Mouse (Mus musculus) liver, embryonic 14.5 days (tissue): ENCODE results near the gene Gpr87. TPM values are rescaled to one million over a fixed set of nuclear protein-coding genes. Genes with fewer than 3 reads are reported as not detected.

Source experiments
- ATAC-seq: fragments of 200-750 bp; cut with Nextera tagmentation; 2 replicates; pipeline ENCODE4 v1.8.0; 2017; ENCODE audit warnings: moderate number of reproducible peaks, mild to moderate bottlenecking, moderate library complexity; ENCODE audit not compliant: insufficient read depth
- DNase-seq, 3 experiments: peaks; one replicate each; pipeline ENCODE4 v3.0.0-alpha.2; 2012 to 2013; ENCODE audit warnings: low read depth in 3 of 3, low spot score in 3 of 3
- H3K27ac ChIP-seq: fragments of 300-500 bp; sonication (generic); 2 replicates; pipeline ENCODE4 v1.5.1; 2014; ENCODE audit warnings: moderate library complexity, mild to moderate bottlenecking, control low read depth, inconsistent platforms
- H3K27me3 ChIP-seq: fragments of 300-500 bp; sonication (generic); 2 replicates; pipeline ENCODE4 v1.6.1; 2014; ENCODE audit warnings: mild to moderate bottlenecking, low read length, moderate library complexity; ENCODE audit not compliant: control insufficient read depth, insufficient read depth
- H3K36me3 ChIP-seq: fragments of 300-500 bp; sonication (generic); replicated peaks from 2 replicates; pipeline ENCODE4 v1.6.1; 2014; ENCODE audit warnings: low read depth; ENCODE audit not compliant: control insufficient read depth, insufficient read depth
- H3K4me1 ChIP-seq, 2 experiments: fragments of 200-500 bp in 1 of 2; fragments of 300-500 bp in 1 of 2; sonication (generic) in 1 of 2; replicated peaks; 2 replicates each; pipeline ENCODE4 v1.6.1; 2012 to 2014; ENCODE audit warnings: antibody characterized with exemption in 1 of 2, inconsistent platforms in 1 of 2, low read length in 1 of 2; ENCODE audit not compliant: control insufficient read depth in 2 of 2, insufficient read depth in 2 of 2
- H3K4me2 ChIP-seq: fragments of 300-500 bp; sonication (generic); 2 replicates; pipeline ENCODE4 v1.6.1; 2014; ENCODE audit warnings: low read depth, mild to moderate bottlenecking, control low read depth, moderate library complexity
- H3K4me3 ChIP-seq, 2 experiments: fragments of 200-500 bp in 1 of 2; fragments of 300-500 bp in 1 of 2; sonication (generic) in 1 of 2; 2 replicates each; pipeline ENCODE4 v1.5.1; 2012 to 2014; ENCODE audit warnings: low read depth in 2 of 2, low read length in 2 of 2, mild to moderate bottlenecking in 2 of 2, control low read depth in 1 of 2, inconsistent platforms in 1 of 2, moderate library complexity in 1 of 2; ENCODE audit not compliant: insufficient read depth in 1 of 2
- H3K9ac ChIP-seq: fragments of 300-500 bp; sonication (generic); replicated peaks from 2 replicates; pipeline ENCODE4 v1.6.1; 2014; ENCODE audit warnings: mild to moderate bottlenecking, control low read depth, moderate library complexity
- H3K9me3 ChIP-seq: fragments of 300-500 bp; sonication (generic); 2 replicates; pipeline ENCODE4 v1.6.1; 2016; ENCODE audit warnings: low read length, mixed read lengths; ENCODE audit not compliant: control insufficient read depth
- CTCF ChIP-seq: IDR thresholded peaks from 2 replicates; pipeline ENCODE4 v1.5.1; 2016; ENCODE audit warnings: antibody characterized with exemption, low read depth, control low read depth
- EP300 ChIP-seq: IDR thresholded peaks from 2 replicates; pipeline ENCODE4 v1.6.1; 2016; ENCODE audit warnings: antibody characterized with exemption, low read depth
- WGBS: fragments of 180-500 bp; shearing (Covaris S2); extraction: QIAGEN DNeasy Blood & Tissue Kit; methylation state at CpG from one replicate; pipeline ENCODE4 v1.1.7; 2014; ENCODE audit not compliant: insufficient replicate concordance; 5-methylcytosine and 5-hydroxymethylcytosine counted together
- polyA plus RNA-seq, 2 experiments: library from polyadenylated mRNA; depleted of rRNA in 1 of 2; stranded (reverse) in 1 of 2; unstranded in 1 of 2; fragments of >200 nt; fragmentation: Nextera tagmentation in 1 of 2; extraction: Ambion mirVana in 1 of 2; gene quantifications; 2 replicates each; pipeline versions ENCODE4 v1.2.1 to v1.2.3; 2012 to 2014

The Gpr87 gene
- polyA plus RNA-seq, 2 experiments: not detected

DNA sequence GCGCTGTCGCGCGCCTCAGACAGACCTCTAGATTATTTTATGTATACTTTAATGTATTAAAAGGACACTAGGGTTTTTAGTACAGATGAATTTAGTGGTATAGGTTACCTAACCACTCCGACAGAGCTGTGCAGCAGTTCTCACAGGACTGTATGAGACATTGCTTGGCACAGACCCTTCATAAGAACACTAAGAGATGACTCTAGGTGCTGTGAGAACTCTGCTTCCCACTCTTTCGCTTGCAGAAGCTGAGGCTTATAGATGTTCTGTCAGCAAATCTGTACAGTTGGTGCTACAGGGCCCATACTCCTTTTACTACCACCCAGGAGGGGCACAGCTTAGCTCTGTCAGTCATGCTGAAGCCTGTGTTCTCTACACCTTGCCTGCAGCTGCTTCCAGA, 3.2 kb downstream of the Gpr87 start:
- Histone ChIP-seq H3K36me3 (no peaks in the 10 kb centered on the region), H3K4me2 (no peak overlapping the region), H3K27ac (no peak overlapping the region), H3K9me3 (no peaks in the 10 kb centered on the region), H3K9ac (no peak overlapping the region), H3K4me3 (no peak overlapping the region), H3K4me1 (no peaks in the 10 kb centered on the region), H3K27me3 (no peaks in the 10 kb centered on the region)
- WGBS: 77% methylated on average over 6 of the region's 6 CpGs
- TF ChIP-seq CTCF: no peak
- no peak for TF ChIP-seq EP300
- DNase-seq (no peak), ATAC-seq (no peak)

DNA sequence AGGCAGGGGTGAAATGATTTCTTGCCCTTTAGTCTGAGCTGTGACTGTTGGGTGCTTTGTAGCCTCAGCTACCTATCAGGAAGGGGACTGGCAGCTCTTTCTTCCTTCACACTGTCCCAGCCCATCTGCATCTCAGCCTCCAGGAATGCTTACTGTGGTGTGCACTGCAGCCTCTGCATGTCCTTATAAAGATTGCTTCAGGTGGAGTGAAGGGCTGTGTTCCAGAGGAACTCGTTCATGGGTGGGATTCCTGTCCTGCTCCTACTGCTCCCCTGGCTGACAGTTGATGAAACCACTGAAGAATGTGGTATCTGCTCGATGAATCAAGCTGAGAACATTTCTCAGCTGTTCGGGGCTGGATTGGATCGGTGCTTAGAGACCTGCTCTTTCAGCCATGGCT, 7.6 kb downstream of the Gpr87 start:
- no peak overlapping the region for H3K4me3 ChIP-seq
- no peaks in the 10 kb centered on the region for H3K27me3 ChIP-seq
- H3K4me2 ChIP-seq: no peak overlapping the region
- ATAC-seq: no peak
- H3K27ac ChIP-seq: no peak overlapping the region
- H3K4me1 ChIP-seq: no peaks in the 10 kb centered on the region
- no peak overlapping the region for H3K9ac ChIP-seq
- 62% methylated on average over 4 of the region's 4 CpGs for WGBS
- TF ChIP-seq EP300 (no peak), CTCF (no peak)
- H3K9me3 ChIP-seq: no peaks in the 10 kb centered on the region
- DNase-seq: no peak
- H3K36me3 ChIP-seq: no peaks in the 10 kb centered on the region

DNA sequence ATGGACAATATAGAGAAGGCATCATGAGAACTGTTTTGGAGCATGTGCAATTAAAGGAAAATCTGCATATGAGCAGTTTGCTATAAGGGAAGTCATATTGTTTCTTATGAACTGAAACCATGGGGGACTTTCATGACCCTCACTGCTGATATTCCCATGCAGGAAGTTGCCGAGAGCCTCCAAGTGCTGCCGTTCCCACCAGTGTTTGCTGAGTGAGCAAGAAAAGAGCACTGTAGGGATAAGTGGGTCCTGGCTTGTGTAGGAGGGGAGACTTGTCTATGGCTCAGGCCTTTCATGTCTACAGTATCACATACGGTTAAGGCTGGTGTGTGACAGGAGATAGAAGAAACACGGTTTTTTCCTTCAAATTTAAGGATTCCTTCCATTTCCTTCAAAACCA, 9.2 kb downstream of the Gpr87 start:
- DNase-seq: no peak
- TF ChIP-seq EP300 (no peak), CTCF (no peak)
- WGBS: 64% methylated on average over 4 of the region's 4 CpGs

DNA sequence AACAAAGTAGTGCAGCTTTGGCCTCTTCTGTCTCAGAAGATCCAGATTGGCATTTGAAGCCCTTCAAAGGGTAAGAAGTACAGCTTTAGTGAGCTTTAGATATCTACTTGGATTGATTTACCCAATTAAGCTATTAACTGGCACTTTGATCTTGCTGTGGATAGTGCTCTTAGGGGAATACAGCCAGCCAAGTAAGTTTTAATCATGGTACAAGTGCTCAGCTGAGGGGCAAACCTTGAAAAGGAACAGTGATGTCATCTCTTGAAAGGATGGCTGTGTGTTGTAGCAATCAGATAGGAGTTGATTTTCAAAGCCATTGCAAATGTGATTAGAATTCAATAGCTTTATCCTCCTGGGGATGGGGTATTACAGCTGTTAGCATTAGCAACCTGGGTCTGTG, 12.8 kb downstream of the Gpr87 start:
- Histone ChIP-seq H3K4me3 (no peak overlapping the region), H3K9me3 (no peaks in the 10 kb centered on the region), H3K9ac (no peak overlapping the region), H3K27me3 (no peaks in the 10 kb centered on the region), H3K4me2 (no peak overlapping the region), H3K36me3 (no peaks in the 10 kb centered on the region), H3K4me1 (peaks cover 0 to 5% of the 10 kb centered on the region in 2 experiments; a peak in 1 of 4 replicates), H3K27ac (no peak overlapping the region)
- no peak for DNase-seq
- TF ChIP-seq EP300 (no peak), CTCF (no peak)
- ATAC-seq: no peak

More for the DNA sequence above, 9.2 kb downstream of the Gpr87 start:
- H3K27me3 ChIP-seq: no peaks in the 10 kb centered on the region
- no peak overlapping the region for H3K4me2 ChIP-seq
- H3K4me3 ChIP-seq: no peak overlapping the region
- no peak for ATAC-seq
- H3K9ac ChIP-seq: no peak overlapping the region
- H3K4me1 ChIP-seq: no peaks in the 10 kb centered on the region
- no peak overlapping the region for H3K27ac ChIP-seq
- H3K9me3 ChIP-seq: no peaks in the 10 kb centered on the region
- H3K36me3 ChIP-seq: no peaks in the 10 kb centered on the region

DNA sequence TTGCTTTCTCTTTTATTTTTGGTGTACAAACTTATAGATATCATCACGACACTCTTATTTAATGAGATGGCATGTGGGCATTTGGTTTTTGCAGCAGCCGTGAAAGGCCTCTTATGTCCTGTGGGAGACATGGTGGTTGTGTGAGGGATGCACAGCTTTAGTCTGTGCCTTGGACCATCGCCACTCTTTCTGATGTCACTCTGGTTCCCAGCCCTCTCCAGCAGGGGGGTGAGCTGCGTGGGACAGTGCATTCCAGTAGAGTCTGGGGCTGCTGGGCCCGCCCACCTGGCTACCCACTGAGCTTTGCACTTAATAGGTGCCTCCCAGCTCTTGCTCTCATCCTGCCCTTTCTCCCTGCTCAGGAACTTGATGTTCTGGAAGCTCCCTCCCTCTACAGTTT, 13.8 kb downstream of the Gpr87 start:
- TF ChIP-seq EP300 (no peak), CTCF (no peak)
- Histone ChIP-seq H3K27me3 (no peaks in the 10 kb centered on the region), H3K27ac (no peak overlapping the region), H3K4me1 (peaks cover 0 to 5% of the 10 kb centered on the region in 2 experiments; a peak in 1 of 4 replicates), H3K9ac (no peak overlapping the region), H3K4me3 (no peak overlapping the region), H3K9me3 (no peaks in the 10 kb centered on the region), H3K36me3 (no peaks in the 10 kb centered on the region), H3K4me2 (no peak overlapping the region)
- 60% methylated on average over 5 of the region's 5 CpGs for WGBS
- no peak for DNase-seq
- no peak for ATAC-seq

DNA sequence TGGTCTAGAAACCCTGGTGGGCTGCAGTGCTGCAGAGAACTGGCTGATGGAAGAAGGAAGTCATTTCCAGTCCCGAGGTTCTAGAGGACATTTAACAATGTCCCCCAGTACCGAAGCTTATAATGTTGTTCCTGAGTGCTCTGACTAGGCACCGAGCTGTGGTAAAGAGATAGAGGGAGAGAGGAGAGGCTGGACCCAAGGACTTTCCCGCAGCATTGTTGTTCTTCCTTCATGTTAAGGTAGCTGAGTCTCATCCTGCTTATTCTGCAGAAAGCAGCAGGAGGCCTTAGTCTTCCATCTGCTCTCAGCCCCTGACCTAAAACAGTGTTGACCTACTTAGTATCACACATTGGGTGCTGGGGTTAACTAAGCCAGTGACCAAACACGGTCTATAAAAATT, 18.0 kb downstream of the Gpr87 start:
- Histone ChIP-seq H3K9me3 (no peaks in the 10 kb centered on the region), H3K9ac (no peak overlapping the region), H3K27me3 (no peaks in the 10 kb centered on the region), H3K4me1 (peaks cover 0 to 5% of the 10 kb centered on the region in 2 experiments; a peak in 1 of 4 replicates), H3K4me3 (no peak overlapping the region), H3K4me2 (no peak overlapping the region), H3K36me3 (no peaks in the 10 kb centered on the region), H3K27ac (no peak overlapping the region)
- ATAC-seq (no peak), DNase-seq (no peak)
- WGBS: 43% methylated on average over 5 of the region's 5 CpGs
- TF ChIP-seq CTCF (no peak), EP300 (no peak)
